Mouse (Mus musculus): ENCODE measurements at regions not wholly inside any gene's neighbourhood (a gene's known extent, or its start where the extent isn't known, plus 50 kb on each side); places are given as distances from the start of the nearest gene placed in this dataset.

DNA sequence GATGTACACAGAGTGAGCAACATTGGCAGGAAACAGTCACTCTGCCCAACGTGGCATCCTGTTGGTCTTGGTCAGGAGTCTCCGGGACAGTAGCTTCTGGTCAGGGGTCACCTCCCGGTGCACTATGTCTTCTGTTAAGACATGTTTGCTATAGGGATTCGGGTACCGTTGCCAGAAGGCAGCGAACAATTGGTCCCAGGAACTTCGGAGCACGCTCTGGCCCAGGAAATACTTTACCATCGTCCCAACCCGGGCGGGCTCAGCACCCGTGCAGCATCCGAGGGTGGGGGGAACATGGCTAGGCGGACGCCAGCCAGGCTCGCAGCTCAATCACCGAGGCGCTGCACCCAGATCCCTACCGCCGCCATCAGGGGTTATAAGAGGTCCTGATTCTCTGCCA is 80.6 kb upstream of the Adam23 start:
- DNase-seq, result no peak

DNA sequence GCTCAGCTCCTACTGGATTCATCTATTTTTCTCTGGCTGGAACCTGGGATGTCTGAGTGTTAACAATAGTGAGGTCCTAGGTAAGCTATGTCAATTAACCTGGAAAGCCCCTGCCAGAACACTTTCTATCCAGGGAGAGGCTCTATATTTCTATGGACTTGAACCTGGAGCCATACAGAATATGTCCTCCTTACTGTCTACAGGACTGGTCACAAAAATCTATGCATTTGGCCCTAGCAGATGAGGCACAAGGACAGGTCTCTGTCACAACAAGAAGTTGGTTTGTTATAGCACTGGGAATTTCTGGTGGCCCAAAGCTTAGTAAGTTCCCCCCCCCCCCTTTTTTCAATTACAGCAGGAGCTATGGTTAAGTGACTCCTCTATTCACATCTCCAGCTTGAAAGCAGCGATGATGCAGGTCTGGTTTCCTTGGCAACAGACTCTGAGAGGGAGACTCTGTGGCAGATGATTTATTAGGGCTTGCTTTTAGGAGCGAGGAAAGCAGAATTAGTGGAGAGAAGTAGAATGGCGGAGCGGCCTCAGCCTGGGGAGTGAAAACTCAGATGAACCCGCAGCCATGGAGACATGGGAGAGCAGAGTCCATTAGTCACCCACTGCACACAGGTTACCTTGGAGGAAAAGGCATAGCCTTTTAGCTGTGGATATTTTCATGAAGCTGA is 77.9 kb upstream of the Adam23 start:
- DNase-seq, result no peak

DNA sequence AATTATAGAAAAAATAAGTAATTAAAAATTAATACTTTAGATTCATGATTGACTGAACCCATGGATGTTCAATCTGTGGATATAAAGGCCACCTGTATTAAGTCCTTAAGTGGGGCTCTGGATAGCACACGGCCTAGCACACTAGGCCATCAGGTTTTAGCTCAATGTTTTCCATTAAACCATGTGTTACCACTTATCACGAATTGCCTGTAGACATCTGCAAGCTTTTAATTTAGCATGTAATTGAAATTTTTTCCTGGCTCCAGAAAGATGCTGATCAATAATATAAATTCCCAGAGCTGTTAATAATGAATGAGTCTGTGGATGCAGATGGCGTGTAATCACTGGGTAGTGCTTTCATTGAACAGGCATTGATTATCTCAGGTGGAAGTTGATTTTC is 76.8 kb upstream of the Adam23 start:
- DNase-seq, result no peak

DNA sequence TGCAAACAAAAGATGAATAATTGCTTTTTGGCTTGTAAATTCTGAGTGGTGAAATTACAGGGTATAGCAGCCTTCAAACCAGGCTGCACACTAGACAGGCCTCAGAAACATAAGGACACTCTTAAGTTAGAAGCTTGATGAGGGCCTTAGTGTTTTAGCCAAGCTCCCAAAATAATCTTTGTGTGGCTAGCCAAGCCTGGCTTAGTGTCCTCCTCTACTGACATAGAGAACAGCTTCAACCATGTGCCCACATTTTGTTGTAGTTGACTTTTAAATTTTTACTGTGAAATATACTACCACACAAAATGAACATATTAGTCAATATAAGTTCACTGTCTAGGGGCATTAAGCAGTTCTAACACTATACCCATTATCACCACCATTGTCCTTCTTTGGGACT is 76.1 kb upstream of the Adam23 start:
- no peak for DNase-seq

DNA sequence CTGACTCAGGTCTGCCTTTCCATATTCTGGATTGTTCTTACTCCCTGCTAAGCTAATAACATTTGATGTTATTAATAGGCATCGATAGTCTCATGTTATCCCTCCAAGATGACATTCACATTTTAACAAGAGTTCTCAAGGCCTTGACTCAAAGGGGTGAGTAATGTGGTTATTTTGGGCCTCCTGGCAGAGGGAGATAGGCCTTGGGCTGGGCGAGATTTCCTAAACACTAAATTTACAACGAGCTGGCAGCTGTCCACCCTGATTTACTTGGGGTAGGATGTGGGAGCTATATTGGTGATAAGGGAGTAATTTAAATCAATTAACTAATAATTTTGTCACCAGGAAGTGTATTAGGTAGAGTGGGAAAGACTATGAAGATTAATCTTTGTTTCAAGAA is 62.6 kb upstream of the Adam23 start:
- DNase-seq, result no peak

DNA sequence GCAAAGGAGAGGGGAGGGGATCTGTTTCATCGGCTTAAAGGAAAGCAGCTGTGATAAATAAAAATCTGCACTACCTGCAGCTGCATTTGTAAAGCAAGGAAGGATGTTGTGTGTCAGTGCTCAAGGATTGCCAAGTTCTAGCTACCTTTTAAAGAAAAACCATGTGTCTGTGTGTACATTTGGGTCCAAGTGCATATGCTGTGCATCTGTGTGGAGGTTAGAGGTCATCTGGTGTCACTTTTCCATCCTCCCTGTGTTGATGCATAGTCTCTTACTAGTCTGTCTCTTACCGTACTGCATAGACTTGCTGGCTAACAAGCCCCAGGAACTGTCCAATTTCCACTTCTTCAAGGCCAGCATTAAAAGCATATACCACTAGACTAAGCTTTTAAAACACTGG is 60.6 kb upstream of the Adam23 start:
- no peak for DNase-seq

DNA sequence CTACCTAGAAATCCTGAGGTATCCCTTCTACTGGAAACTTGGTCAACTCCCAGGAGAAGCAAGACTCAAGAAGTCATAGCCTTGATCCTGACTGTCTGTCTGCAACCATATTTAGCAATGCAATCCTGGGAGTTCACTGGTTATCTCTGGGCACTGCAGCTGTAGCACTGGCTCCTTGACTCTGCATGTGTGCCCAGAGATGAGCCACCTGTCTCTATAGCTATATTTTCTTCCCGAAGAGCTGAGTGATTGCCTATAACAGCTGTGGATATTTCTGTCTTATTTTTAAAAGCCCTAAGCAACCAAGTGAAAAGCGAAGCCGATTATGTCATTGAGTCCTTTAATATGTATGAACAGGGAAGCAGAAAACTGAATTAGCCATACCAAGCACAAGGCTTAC is 50.3 kb upstream of the Adam23 start:
- DNase-seq, result peak; percentile 31
